Mouse (Mus musculus) heart, adult 18-20 months (tissue): ENCODE results near the gene Uqcr11. TPM values are rescaled to one million over a fixed set of nuclear protein-coding genes. Genes with fewer than 3 reads are reported as not detected.

ENCODE experiments used
- DNase-seq, 2 experiments: peaks; one replicate each; pipeline ENCODE4 v3.0.0; 2021 to 2022; ENCODE audit warnings: mixed read lengths in 1 of 2
- total RNA-seq, 2 experiments: library from RNA; stranded (reverse); gene quantifications; 2 replicates each; pipeline ENCODE4 v1.2.3; 2021

The Uqcr11 gene
- total RNA-seq, 2 experiments from 2014 or later = 1,809 to 1,881 TPM

GRCm38 (mm10) chr10:80431570-80432386 lies 25.1 kb upstream of the Uqcr11 start:
- DNase-seq = peak in 1 of 2 experiments; percentile 35

- DNase-seq = no peak
Observed at GRCm38 (mm10) chr10:80430375-80430980, 23.8 kb upstream of the Uqcr11 start.

- no peak for DNase-seq
Observed at GRCm38 (mm10) chr10:80429800-80430199, 23.2 kb upstream of the Uqcr11 start.

GRCm38 (mm10) chr10:80425041-80425440 lies 18.4 kb upstream of the Uqcr11 start:
- DNase-seq = no peak

- DNase-seq = no peak
Observed at GRCm38 (mm10) chr10:80423562-80423961, 16.9 kb upstream of the Uqcr11 start.

- no peak for DNase-seq
Observed at GRCm38 (mm10) chr10:80421651-80422472, 15.2 kb upstream of the Uqcr11 start.

- no peak for DNase-seq
Observed at GRCm38 (mm10) chr10:80421208-80421607, 14.6 kb upstream of the Uqcr11 start.

- DNase-seq = no peak
Observed at GRCm38 (mm10) chr10:80420729-80421128, 14.1 kb upstream of the Uqcr11 start.

GRCm38 (mm10) chr10:80419419-80419818 lies 12.8 kb upstream of the Uqcr11 start:
- no peak for DNase-seq

GRCm38 (mm10) chr10:80418311-80418710 lies 11.7 kb upstream of the Uqcr11 start:
- peak in 1 of 2 experiments; percentile 36 for DNase-seq

GRCm38 (mm10) chr10:80417841-80418240 lies 11.2 kb upstream of the Uqcr11 start:
- DNase-seq = no peak

- no peak for DNase-seq
Observed at GRCm38 (mm10) chr10:80417371-80417770, 10.7 kb upstream of the Uqcr11 start.

GRCm38 (mm10) chr10:80415566-80415965 lies 8.9 kb upstream of the Uqcr11 start:
- no peak for DNase-seq

GRCm38 (mm10) chr10:80412656-80413541 lies 6.3 kb upstream of the Uqcr11 start:
- peak; percentile 81 to 83 for DNase-seq

- DNase-seq = no peak
Observed at GRCm38 (mm10) chr10:80407924-80408323, 1.3 kb upstream of the Uqcr11 start.

GRCm38 (mm10) chr10:80405481-80406173 lies 1.0 kb downstream of the Uqcr11 start:
- no peak for DNase-seq

GRCm38 (mm10) chr10:80403044-80403692 lies 3.5 kb downstream of the Uqcr11 start:
- peak in 1 of 2 experiments; percentile 42 for DNase-seq

GRCm38 (mm10) chr10:80400704-80401161 lies 5.9 kb downstream of the Uqcr11 start:
- DNase-seq = no peak

GRCm38 (mm10) chr10:80399973-80400703 lies 6.5 kb downstream of the Uqcr11 start:
- no peak for DNase-seq
